Mouse (Mus musculus): ENCODE data around the gene Wfdc2. TPM values are rescaled to one million over a fixed set of nuclear protein-coding genes. Genes with fewer than 3 reads are reported as not detected.

The Wfdc2 gene
- polyA plus RNA-seq, 1 experiment from 2014 or later = 36.0 TPM

DNA sequence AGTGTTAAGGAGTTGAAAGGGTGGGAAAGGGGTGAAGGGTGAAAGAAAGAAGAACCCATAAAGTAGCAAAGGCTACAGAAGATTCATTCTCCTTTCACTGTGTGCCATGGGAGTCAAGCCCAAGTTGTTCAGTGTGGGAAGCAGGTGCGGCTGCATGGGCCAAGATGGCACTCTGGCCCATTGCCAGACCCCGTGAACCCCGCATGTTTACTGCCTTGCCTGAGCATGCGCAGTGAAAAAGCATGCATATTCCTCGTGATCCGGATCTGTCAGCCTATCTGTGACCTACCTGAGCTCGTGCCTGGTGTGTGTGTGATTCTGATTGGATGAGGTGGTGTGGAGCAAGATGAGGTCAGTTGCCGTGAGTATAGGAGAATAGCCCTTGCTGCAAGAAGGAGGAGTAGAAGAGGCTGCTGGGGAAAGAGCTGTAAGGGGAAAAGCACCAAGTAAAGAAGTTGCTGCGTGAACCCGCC lies 38.9 kb upstream of the Wfdc2 start:
- no peak overlapping the region for H3K27ac ChIP-seq
- ATAC-seq (ENCODE audit: low FRiP score, low read depth) = no peak

DNA sequence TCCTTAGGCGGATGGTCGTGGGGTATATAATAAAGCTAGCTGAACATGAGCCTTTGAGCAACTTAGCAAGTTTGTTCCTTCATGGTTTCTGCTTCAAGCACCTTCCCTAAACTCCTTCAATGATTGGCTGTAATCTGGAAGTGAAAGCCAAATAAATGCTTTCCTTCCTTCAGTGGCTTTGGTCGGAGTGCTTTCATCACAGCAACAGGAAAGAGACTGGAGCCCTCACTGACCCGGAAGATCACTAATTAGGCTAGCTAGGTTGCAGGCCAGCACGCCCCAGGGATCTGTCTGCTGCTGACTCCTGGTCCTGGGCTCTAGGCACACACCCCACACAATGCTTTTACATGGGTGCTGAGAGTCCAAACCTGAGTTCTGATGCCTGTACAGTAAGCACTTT lies 33.7 kb upstream of the Wfdc2 start:
- ATAC-seq (ENCODE audit: low FRiP score, low read depth) = no peak
- H3K9me3 ChIP-seq = peaks cover 11% of the 10 kb centered on the region; the same call in 1 of the 2 replicates
- H3K36me3 ChIP-seq = no peaks in the 10 kb centered on the region
- no peaks in the 10 kb centered on the region for H3K4me1 ChIP-seq
- no peak overlapping the region for H3K4me2 ChIP-seq (replicated peaks)
- 56% methylated on average over 5 of the region's 5 CpGs for WGBS
- H3K4me3 ChIP-seq = no peak overlapping the region
- H3K27me3 ChIP-seq = no peaks in the 10 kb centered on the region
- no peak overlapping the region for H3K27ac ChIP-seq
- no peak overlapping the region for H3K9ac ChIP-seq

More for the DNA sequence above, 38.9 kb upstream of the Wfdc2 start:
- Histone ChIP-seq H3K4me1 (peaks cover 25% of the 10 kb centered on the region), H3K36me3 (no peaks in the 10 kb centered on the region), H3K4me3 (no peak overlapping the region), H3K9ac (no peak overlapping the region), H3K4me2 (replicated peaks) (no peak overlapping the region), H3K27me3 (0 out of 2 replicates have a peak, but pooled peaks cover 4% of the 10 kb centered on the region), H3K9me3 (peaks cover 17% of the 10 kb centered on the region; the same call in 1 of the 2 replicates)
- WGBS = 85% methylated on average over 10 of the region's 10 CpGs

DNA sequence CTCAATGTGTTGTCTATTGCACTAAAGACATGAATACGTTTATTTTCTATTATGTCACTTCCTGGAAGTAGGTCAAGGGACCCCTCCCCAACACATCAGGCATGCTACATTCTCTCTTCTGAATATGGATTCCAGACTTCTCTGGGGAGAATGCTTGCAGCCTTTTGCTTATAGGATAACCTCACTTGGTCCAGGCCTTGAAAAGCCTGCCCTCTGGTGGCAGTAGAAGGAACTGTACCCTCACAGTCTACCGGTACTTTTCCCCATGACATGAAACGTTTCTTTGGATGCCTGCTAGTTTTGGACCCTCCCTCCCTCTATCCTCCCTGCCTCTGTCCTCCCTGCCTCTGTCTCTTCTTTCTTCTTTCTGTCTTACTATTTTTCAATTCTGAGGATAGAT lies 31.0 kb upstream of the Wfdc2 start:
- no peak overlapping the region for H3K4me2 ChIP-seq (replicated peaks)
- H3K9ac ChIP-seq = no peak overlapping the region
- no peaks in the 10 kb centered on the region for H3K36me3 ChIP-seq
- WGBS = 4% methylated on average over 3 of the region's 3 CpGs
- no peaks in the 10 kb centered on the region for H3K4me1 ChIP-seq
- H3K9me3 ChIP-seq = peaks cover 11% of the 10 kb centered on the region; the same call in 1 of the 2 replicates
- H3K4me3 ChIP-seq = no peak overlapping the region
- H3K27me3 ChIP-seq = no peaks in the 10 kb centered on the region
- no peak overlapping the region for H3K27ac ChIP-seq
- peak; percentile 70 for ATAC-seq (ENCODE audit: low FRiP score, low read depth)

DNA sequence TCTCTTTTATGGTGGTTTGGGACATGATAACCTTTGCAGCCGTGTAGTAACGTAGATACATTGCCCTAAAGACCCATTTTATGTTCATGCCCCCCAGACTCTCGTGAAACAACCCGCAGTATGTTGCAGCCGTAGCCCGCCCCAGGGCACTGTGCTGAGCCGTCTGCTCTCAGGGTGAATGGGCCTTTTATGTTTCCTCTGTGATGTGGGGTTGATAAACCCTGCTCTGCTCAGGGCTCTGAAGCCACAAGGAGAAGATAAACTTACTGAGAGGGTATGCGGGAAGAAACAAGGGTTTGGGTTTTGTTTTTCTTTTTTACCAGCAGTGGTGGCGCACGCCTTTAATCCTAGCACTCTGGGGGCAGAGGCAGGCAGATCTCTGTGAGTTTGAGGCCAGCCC lies 27.9 kb upstream of the Wfdc2 start:
- no peaks in the 10 kb centered on the region for H3K27me3 ChIP-seq
- 58% methylated on average over 10 of the region's 10 CpGs for WGBS
- no peaks in the 10 kb centered on the region for H3K4me1 ChIP-seq
- no peak overlapping the region for H3K4me2 ChIP-seq (replicated peaks)
- no peak overlapping the region for H3K9ac ChIP-seq
- H3K9me3 ChIP-seq = no peaks in the 10 kb centered on the region
- H3K36me3 ChIP-seq = no peaks in the 10 kb centered on the region
- no peak overlapping the region for H3K4me3 ChIP-seq
- H3K27ac ChIP-seq = no peak overlapping the region
- ATAC-seq (ENCODE audit: low FRiP score, low read depth) = no peak

DNA sequence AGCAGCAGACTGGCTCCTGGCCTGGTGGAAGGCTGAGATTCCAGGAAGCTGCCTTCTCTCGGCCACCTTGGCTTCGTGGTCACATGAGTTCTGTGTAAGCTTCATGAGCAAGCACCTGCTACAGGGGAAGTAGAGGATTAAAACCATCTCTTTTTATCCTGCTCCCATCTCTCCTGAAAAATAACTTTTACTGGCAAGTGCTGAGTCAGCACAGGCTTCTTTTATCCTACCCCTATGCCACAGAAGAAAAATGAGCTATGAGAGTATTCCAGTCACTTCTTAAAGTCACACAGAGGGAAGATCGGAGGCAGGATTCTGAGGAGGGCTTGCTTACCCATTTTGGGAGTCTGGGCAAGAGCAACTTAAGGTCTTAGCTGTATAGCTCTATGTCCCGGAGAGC lies 25.2 kb upstream of the Wfdc2 start:
- Histone ChIP-seq H3K27me3 (no peaks in the 10 kb centered on the region), H3K4me3 (no peak overlapping the region), H3K4me1 (peaks cover 7% of the 10 kb centered on the region; the same call in 1 of the 2 replicates), H3K36me3 (no peaks in the 10 kb centered on the region), H3K9ac (no peak overlapping the region), H3K4me2 (replicated peaks) (no peak overlapping the region), H3K27ac (no peak overlapping the region), H3K9me3 (no peaks in the 10 kb centered on the region)
- WGBS = 75% methylated on average over 4 of the region's 4 CpGs
- no peak for ATAC-seq (ENCODE audit: low FRiP score, low read depth)

DNA sequence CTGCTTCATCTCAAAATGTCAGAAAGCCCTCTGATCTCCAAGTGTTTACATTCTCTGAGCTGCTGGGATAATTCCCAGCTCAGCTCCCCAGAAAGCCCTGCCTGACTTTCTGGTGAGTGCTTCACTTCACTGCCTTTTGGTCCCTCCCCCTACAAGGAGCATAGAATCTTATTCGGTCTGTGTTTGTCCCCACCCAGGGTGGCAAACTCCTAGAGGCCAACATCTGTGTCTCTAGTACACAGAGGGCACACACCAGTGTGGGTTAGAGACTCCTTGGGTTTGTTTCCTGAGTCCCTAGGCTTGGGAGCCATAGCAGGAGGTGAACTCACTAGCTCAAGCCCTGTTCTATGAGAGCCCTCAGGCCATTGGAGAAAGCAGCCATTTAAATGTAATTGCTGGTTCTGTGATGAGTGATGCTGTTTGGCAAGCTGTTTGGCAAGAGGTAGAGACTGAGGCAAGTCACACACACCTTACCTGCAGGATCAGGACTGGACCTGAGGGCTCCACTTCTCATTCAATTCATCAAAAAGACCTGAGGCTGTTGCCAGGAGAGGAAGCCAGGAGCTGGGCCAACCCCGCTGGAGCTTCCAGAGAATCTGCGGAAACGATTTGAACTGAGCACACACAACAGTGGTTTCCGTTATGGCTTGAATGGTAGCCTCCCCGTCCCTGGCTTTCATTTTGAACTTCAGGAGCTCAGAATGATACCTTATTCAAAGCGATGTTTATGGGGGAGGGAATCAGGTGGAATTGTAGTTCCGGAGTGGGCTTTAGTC lies 21.4 kb upstream of the Wfdc2 start:
- H3K4me2 ChIP-seq (replicated peaks) = no peak overlapping the region
- 41% methylated on average over 8 of the region's 8 CpGs for WGBS

DNA sequence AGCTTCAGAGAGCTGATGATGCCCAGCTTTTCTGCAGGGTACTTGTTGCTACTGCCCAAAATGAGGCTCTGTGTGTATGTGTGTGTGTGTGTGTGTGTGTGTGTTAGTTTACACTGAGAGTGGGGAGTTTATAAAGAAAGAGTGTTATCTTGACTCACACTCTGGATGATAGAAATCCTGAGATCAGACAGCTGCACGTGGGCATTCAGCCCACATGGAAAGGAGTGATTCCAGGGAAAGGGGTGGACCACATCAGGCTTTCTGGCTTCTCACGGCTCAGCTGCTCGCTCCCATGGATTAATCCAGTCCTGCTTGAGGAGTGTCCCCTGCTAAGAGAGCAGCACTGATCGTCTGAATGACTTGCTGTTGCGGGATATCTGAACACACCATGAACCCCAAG lies 20.1 kb upstream of the Wfdc2 start:
- Histone ChIP-seq H3K4me3 (no peak overlapping the region), H3K9ac (no peak overlapping the region), H3K36me3 (no peaks in the 10 kb centered on the region), H3K27me3 (no peaks in the 10 kb centered on the region), H3K4me2 (replicated peaks) (no peak overlapping the region), H3K4me1 (peaks cover 7% of the 10 kb centered on the region; the same call in 1 of the 2 replicates), H3K9me3 (peaks cover 7% of the 10 kb centered on the region; the same call in 1 of the 2 replicates), H3K27ac (no peak overlapping the region)
- 75% methylated on average over 5 of the region's 5 CpGs for WGBS
- no peak for ATAC-seq (ENCODE audit: low FRiP score, low read depth)

More for the DNA sequence above, 21.4 kb upstream of the Wfdc2 start:
- no peak overlapping the region for H3K27ac ChIP-seq
- H3K9ac ChIP-seq = no peak overlapping the region
- ATAC-seq (ENCODE audit: low FRiP score, low read depth) = no peak
- no peaks in the 10 kb centered on the region for H3K27me3 ChIP-seq
- H3K4me1 ChIP-seq = peaks cover 7% of the 10 kb centered on the region; the same call in 1 of the 2 replicates
- peaks cover 7% of the 10 kb centered on the region; the same call in 1 of the 2 replicates for H3K9me3 ChIP-seq
- H3K36me3 ChIP-seq = no peaks in the 10 kb centered on the region
- no peak overlapping the region for H3K4me3 ChIP-seq

DNA sequence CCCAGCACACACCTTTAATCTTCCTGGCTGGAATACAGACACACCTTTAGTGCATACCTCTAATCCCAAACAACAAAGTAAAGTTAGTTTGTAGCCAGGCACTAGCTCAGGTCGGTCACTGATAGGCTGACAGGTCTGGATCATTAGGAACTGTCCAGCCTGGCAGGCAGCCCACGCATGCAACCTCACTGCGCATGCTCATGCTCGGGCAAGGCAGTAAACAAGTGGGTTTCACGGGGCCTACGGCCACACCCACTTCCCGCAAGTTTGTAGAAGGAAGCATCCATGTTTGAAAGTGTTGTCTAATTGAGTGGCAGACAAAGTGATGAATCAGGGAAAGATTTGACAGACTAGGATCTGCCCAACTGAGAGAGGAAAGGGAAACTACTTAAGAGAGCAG lies 19.6 kb upstream of the Wfdc2 start:
- ATAC-seq (ENCODE audit: low FRiP score, low read depth) = no peak
- no peaks in the 10 kb centered on the region for H3K36me3 ChIP-seq
- no peak overlapping the region for H3K4me3 ChIP-seq
- no peaks in the 10 kb centered on the region for H3K27me3 ChIP-seq
- no peak overlapping the region for H3K9ac ChIP-seq
- WGBS = 79% methylated on average over 7 of the region's 7 CpGs
- H3K27ac ChIP-seq = no peak overlapping the region
- no peak overlapping the region for H3K4me2 ChIP-seq (replicated peaks)
- peaks cover 7% of the 10 kb centered on the region; the same call in 1 of the 2 replicates for H3K9me3 ChIP-seq
- H3K4me1 ChIP-seq = peaks cover 7% of the 10 kb centered on the region; the same call in 1 of the 2 replicates

DNA sequence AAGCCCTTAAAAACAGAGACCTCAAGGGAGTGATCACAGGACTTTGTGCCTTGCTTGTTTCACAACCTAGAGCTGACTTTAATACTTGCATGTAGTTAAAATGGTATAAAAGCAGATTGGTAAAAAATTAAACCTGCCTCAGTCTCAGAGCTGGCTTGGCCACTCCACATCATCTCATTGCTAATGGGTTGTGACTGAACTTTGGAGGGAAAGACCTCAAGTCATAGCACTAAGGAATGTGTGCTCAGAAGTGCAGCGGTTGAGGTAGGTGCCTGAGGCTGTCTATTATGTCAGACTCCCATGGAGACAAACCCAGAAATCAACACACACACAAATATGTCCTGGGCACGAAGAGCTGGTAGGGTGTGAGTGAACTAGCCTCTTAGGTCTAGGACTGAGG lies 18.5 kb upstream of the Wfdc2 start:
- Histone ChIP-seq H3K9me3 (peaks cover 7% of the 10 kb centered on the region; the same call in 1 of the 2 replicates), H3K9ac (no peak overlapping the region), H3K4me2 (replicated peaks) (no peak overlapping the region), H3K27me3 (no peaks in the 10 kb centered on the region), H3K4me1 (peaks cover 7% of the 10 kb centered on the region; the same call in 1 of the 2 replicates), H3K27ac (no peak overlapping the region), H3K4me3 (no peak overlapping the region), H3K36me3 (no peaks in the 10 kb centered on the region)
- ATAC-seq (ENCODE audit: low FRiP score, low read depth) = no peak
- WGBS = 66% methylated on average over 2 of the region's 2 CpGs

DNA sequence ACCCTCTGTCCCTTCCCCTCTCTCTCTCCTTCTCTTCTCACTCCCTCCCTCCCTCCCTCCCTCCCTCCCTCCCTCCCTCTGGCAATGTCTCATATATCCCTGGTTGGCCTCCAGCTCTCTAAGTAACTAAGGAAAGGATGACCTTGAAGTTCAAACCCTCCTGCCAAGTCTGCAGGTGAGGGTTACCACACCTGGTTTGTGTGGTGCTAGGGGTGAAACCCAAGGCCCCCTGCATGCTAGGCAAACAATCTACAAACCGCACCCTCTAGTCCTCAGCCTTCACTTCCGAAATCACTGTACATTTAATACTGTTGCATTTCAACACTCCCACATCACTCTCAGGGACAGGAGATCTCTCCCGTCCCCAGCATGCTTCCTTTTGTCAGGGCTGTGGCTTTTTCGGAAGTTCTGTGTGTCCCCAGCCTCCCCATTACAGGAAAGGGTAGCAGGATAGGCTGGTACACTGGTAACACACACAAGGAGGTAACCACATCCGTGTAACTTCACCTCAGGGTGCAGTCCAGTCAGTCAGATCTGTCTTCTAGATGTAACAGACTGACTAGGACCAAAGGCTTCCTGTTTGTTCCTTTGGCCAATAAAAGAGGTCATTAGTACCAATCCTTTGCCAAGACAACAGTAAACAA lies 17.6 kb upstream of the Wfdc2 start:
- H3K27me3 ChIP-seq = peaks cover 4% of the 10 kb centered on the region; the same call in 1 of the 2 replicates
- peaks cover 7% of the 10 kb centered on the region; the same call in 1 of the 2 replicates for H3K4me1 ChIP-seq
- peaks cover 7% of the 10 kb centered on the region; the same call in 1 of the 2 replicates for H3K9me3 ChIP-seq
- no peaks in the 10 kb centered on the region for H3K36me3 ChIP-seq
- H3K4me3 ChIP-seq = no peak overlapping the region
- WGBS = 48% methylated on average over 5 of the region's 5 CpGs
- H3K9ac ChIP-seq = no peak overlapping the region
- no peak overlapping the region for H3K4me2 ChIP-seq (replicated peaks)
- no peak; the same call in 1 of the 2 replicates for ATAC-seq (ENCODE audit: low FRiP score, low read depth)
- no peak overlapping the region for H3K27ac ChIP-seq

DNA sequence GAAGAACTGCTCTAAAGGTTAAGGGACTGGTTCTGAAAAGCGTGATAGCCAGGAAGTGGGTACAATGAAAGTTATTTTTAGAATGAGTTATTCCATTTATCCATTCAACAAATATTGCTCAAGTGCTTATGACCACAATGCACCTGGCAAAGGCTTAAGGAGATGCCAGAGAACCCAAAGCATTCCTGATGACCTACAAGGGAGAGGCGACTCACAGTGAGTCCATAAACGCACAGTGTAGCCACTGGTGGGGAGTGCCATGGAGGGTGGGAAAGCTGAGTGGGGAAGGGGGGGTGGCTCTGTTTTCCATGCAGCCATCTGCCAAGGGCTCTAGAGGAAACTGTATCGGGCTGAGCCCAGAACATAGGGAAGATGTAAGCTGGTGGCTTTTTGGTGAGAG lies 12.9 kb upstream of the Wfdc2 start:
- 0 out of 2 replicates have a peak, but pooled peaks cover 6% of the 10 kb centered on the region for H3K4me1 ChIP-seq
- no peak overlapping the region for H3K4me3 ChIP-seq
- H3K9me3 ChIP-seq = no peaks in the 10 kb centered on the region
- H3K27me3 ChIP-seq = peaks cover 11% of the 10 kb centered on the region; the same call in 1 of the 2 replicates
- WGBS = 49% methylated on average over 4 of the region's 4 CpGs
- no peak overlapping the region for H3K9ac ChIP-seq
- no peaks in the 10 kb centered on the region for H3K36me3 ChIP-seq
- no peak overlapping the region for H3K4me2 ChIP-seq (replicated peaks)
- no peak overlapping the region for H3K27ac ChIP-seq
- no peak for ATAC-seq (ENCODE audit: low FRiP score, low read depth)

Data from limb, embryonic 13.5 days (tissue).